Mouse (Mus musculus): Measurements from ENCODE around the gene Satb2.
"Not testable (repeated sequence)": the region's sequence is repeated elsewhere in the genome, so short reads cannot be mapped to it uniquely, and the experiment has no call there.

Gene Satb2

DNA sequence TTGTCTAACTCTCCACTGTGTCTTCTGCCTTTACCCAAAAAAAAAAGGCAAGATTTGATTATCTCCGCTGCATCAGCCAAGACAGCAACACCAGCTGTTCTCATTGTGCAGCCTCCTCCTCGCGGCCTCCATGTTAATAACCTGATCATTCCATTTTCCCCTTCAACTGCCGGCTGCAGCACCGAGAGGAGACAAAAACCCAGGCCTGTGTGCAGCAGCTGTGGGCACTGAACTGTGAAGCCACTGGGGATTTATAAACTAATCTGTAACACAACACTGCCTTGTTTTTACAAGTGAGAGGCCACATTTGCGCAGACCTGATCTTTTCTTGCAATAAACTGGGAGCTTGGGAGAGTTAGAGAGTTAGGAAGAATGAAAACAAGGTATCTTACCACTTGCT is 145.1 kb downstream of the Satb2 start:
- DNase-seq (ENCODE audit: low spot score), result no peak

GRCm38 (mm10) chr1:56832738-56833137 is 145.7 kb downstream of the Satb2 start:
- no peak for DNase-seq (ENCODE audit: low spot score)

GRCm38 (mm10) chr1:56822735-56823134 is 155.7 kb downstream of the Satb2 start:
- DNase-seq (ENCODE audit: low spot score), result no peak

DNA sequence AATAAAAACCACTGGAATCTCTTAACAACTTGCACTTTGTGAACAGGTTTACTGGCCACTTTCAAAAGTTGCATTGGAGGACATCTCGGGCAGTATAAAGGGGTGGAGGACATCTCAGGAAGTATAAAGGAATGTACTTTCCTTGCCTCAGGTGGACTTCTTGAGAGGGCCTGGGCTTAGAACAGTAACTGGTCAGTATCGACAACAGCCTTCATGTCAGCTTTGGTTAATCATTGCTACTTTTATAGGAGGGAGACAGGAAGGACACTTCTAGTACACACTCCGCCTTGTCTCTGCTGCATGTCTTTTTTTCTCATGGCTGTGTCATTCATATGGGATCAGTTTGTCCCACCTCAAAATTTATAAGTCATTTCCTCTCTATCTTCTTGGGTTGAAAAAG is 156.4 kb downstream of the Satb2 start:
- no peak for DNase-seq (ENCODE audit: low spot score)

DNA sequence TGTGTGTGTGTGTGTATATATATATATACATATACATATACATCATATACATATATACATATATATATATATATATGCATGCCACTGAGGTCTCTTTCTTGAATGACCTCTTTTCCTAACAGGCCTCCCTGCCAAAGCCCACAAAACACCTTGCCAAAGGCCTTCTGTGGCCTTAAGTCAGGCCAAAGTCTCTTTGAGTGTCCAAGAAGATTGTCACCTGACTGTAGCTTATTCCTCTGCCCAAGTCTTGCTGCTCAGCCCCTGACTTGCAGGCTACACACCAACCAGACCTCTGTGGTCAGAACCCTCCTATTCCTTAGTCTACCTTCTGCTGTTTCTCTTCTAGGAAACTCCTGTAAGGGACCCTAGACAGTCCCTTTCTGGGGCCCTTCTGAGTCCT is 164.9 kb downstream of the Satb2 start:
- no peak for DNase-seq (ENCODE audit: low spot score)

DNA sequence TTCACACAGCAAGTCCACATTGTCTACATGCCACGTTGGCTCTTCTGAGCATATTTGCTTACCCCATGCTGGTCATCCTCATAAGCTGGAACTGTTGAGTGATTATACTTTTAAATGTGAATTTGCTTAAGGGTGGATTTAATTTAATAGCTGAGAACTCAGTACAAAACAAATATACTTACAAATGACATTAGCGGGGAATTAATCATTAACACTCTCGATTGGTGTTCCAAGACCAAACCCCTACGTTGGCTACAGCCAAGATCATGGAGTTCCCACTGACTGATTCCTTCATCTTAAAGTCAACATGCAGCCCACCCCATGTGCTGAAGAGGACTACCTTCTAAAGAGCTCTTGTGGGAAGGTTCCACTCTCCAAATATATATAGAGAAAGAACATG is 165.5 kb downstream of the Satb2 start:
- DNase-seq (ENCODE audit: low spot score), result no peak

DNA sequence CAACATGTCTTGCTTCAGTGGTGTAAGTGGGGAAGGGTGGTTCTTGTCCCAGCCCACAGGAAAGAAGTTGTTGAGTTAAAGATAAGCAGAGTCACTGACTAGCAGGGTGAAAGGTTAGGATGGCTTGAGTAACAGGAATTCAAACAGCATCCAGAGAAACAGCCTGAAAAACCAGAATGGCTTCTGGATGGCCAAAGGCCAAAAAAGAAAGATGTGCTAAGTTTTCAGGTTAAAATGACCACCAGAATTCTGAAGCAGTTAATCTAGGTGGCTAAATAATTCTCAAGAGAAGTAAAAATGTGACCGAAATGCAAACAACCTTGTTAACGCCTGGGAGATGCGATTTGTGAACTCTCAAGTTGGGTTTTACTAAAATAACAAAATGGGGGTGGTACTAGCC is 167.0 kb downstream of the Satb2 start:
- DNase-seq (ENCODE audit: low spot score), result no peak

DNA sequence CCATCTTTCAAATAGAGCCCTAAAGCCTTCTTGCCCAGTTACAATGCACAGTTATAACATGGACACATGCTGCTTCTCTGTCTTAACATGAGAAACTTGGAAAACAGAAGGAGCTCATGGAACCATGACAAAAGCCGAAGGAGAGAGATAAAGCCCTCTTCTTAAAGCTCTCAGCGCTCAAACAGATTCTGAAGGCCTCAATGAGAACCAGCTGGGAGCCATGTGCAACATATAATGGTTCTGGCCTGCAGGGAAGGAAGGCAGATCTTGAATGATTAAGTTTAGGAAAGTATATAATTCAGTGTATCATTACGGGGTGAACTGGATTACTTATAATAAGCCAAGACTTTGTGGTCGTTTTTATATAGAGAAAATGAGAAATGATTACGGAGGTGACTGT is 172.4 kb downstream of the Satb2 start:
- no peak for DNase-seq (ENCODE audit: low spot score)

- no peak for DNase-seq (ENCODE audit: low spot score)
These were observed 177.8 kb downstream of the Satb2 start for GRCm38 (mm10) chr1:56800611-56801010.

GRCm38 (mm10) chr1:56795016-56795608 is 183.3 kb downstream of the Satb2 start:
- no peak for DNase-seq (ENCODE audit: low spot score)

GRCm38 (mm10) chr1:56789641-56790040 is 188.8 kb downstream of the Satb2 start:
- DNase-seq (ENCODE audit: low spot score), result no peak

DNA sequence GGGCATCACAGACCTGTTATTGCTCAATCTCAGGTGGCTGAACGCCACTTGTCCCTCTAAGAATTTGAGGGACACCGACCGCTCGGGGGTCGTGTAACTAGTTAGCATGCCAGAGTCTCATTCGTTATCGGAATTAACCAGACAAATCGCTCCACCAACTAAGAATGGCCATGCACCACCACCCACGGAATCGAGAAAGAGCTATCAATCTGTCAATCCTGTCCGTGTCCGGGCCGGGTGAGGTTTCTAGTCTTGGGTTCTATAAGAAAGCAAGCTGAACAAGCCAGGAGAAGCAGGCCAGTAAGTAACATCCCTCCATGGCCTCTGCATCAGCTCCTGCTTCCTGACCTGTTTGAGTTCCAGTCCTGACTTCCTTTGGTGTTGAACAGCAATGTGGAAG is 196.3 kb downstream of the Satb2 start:
- not testable (repeated sequence) for DNase-seq (ENCODE audit: low spot score)

- DNase-seq (ENCODE audit: low spot score), result no peak
These were observed 214.2 kb downstream of the Satb2 start for GRCm38 (mm10) chr1:56764205-56764604.

- DNase-seq (ENCODE audit: low spot score), result no peak
These were observed 216.9 kb downstream of the Satb2 start for GRCm38 (mm10) chr1:56761512-56761911.

- DNase-seq (ENCODE audit: low spot score), result no peak
These were observed 225.2 kb downstream of the Satb2 start for GRCm38 (mm10) chr1:56753283-56753682.

- no peak for DNase-seq (ENCODE audit: low spot score)
These were observed 227.8 kb downstream of the Satb2 start for GRCm38 (mm10) chr1:56750693-56751092.

DNA sequence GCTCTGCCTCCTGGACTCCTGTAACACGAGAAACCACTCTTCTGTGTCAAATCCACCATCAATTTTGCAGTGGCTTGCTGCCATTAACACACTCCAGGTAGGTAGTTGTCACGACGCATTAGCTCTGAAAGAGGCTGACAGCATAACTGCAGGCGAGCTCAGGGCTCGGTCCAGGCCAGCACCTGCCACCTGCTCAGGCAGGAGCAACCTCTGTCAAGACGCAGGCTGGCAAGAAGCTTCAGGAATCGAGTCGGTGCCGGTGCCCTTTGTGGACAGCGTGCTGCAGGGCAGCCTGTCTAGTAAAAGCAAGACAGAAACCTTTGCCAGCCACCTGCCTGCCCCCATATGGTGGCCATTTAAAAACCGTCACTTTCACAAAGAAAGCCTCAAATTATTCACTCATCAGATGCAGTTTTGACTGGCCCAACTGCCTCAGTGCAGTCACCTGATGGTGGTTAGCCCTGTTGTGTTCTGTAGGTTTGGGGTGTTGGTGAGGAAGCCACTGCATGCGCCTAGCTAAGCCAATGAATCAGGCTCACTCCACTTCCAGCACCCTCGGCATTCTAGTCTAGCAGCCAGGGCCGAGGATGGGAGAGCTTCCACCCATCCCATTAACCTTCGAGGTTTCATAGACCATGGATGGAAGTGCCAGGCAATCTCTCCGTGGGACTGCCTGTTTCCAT is 228.7 kb downstream of the Satb2 start:
- DNase-seq (ENCODE audit: low spot score), result no peak

GRCm38 (mm10) chr1:56748876-56749493 is 229.5 kb downstream of the Satb2 start:
- DNase-seq (ENCODE audit: low spot score), result no peak

Data from ovary, postnatal 36 days (tissue).